Mouse (Mus musculus) left cerebral cortex, adult 2 months (tissue): ENCODE data around the gene Tmigd3. TPM values are rescaled to one million over a fixed set of nuclear protein-coding genes. Genes with fewer than 3 reads are reported as not detected.

Source experiments
- DNase-seq, 2 experiments: peaks; one replicate each; pipeline ENCODE4 v3.0.0; 2021 to 2022; ENCODE audit warnings: low spot score in 2 of 2, mixed read lengths in 1 of 2; ENCODE audit errors: extremely low spot score in 1 of 2
- H3K27ac ChIP-seq: fragments of 200-600 bp; 2 replicates; pipeline ENCODE4 v1.8.1; 2022
- H3K4me3 ChIP-seq: fragments of 200-600 bp; 2 replicates; pipeline ENCODE4 v1.8.1; 2022
- CTCF ChIP-seq: fragments of 200-600 bp; IDR thresholded peaks from 2 replicates; pipeline ENCODE4 v1.8.1; 2022; ENCODE audit warnings: antibody characterized with exemption, mild to moderate bottlenecking, moderate library complexity
- intact Hi-C: fragments of 180-260 bp; cut with DNase I; formaldehyde crosslinking; loops from one replicate; pipeline ENCODE4 v1.15.1; 2025
- total RNA-seq, 2 experiments: library from RNA; stranded (reverse); gene quantifications; 2 replicates each; pipeline ENCODE4 v1.2.3; 2021

Tmigd3 gene
- total RNA-seq, 2 experiments from 2014 or later: 0.75 TPM; not detected in 1

- H3K4me3 ChIP-seq: no peak overlapping the region
- DNase-seq: no peak
- intact Hi-C loops: no loop called here
- no peak overlapping the region for H3K27ac ChIP-seq
- no peak for TF ChIP-seq CTCF
These were observed 57.0 kb downstream of the Tmigd3 start for GRCm38 (mm10) chr3:105927561-105928194.

- H3K27ac ChIP-seq: no peak overlapping the region
- intact Hi-C loops: no loop called here
- no peak for TF ChIP-seq CTCF
- H3K4me3 ChIP-seq: no peak overlapping the region
- DNase-seq: no peak
These were observed 57.5 kb downstream of the Tmigd3 start for GRCm38 (mm10) chr3:105928195-105928569.

GRCm38 (mm10) chr3:105928781-105929180, 58.1 kb downstream of the Tmigd3 start:
- no peak overlapping the region for H3K4me3 ChIP-seq
- no peak for TF ChIP-seq CTCF
- DNase-seq: no peak
- intact Hi-C loops: no loop called here
- no peak overlapping the region for H3K27ac ChIP-seq

DNA sequence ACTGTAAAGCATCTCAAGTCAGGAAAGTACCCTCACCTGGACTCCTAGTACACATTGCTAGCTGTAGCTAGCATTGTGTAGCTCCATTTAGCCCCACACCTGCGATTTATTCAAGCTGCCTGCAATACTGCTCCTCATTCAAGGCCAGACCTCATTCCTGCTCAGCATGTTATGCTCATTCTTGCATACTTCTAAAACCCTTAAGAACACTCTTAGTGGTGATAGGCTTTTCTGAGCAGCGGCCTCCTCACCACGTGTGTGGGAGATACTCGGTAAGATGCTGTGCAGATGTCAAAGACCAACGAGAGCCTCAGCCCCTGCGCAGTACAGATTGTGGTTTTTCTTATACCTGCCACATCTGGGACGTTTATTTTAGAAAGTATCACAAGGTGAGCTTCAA, 59.1 kb downstream of the Tmigd3 start:
- no peak overlapping the region for H3K27ac ChIP-seq
- intact Hi-C loops: no loop called here
- no peak overlapping the region for H3K4me3 ChIP-seq
- DNase-seq: no peak
- no peak for TF ChIP-seq CTCF

DNA sequence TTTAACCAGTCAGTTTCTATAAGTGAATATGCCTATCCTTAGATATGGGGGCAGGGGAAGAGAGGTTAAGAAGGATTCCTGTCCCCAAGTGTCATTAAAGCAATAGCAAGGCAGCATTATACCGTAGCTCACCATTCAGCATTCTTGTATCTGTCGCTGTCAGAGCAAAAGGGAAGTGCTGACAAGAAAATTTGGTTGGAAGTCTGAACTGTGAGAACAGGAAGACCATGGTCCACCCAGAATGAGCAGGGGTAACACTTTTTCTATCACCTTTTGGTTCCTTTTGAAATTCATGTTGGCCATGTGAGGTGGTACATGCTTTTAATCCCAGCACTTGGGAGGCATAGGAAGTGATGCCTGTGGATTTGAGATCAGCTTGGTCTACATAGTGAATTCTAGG, 60.4 kb downstream of the Tmigd3 start:
- no peak for TF ChIP-seq CTCF
- Histone ChIP-seq H3K4me3 (no peak overlapping the region), H3K27ac (no peak overlapping the region)
- intact Hi-C loops: no loop called here
- no peak for DNase-seq

DNA sequence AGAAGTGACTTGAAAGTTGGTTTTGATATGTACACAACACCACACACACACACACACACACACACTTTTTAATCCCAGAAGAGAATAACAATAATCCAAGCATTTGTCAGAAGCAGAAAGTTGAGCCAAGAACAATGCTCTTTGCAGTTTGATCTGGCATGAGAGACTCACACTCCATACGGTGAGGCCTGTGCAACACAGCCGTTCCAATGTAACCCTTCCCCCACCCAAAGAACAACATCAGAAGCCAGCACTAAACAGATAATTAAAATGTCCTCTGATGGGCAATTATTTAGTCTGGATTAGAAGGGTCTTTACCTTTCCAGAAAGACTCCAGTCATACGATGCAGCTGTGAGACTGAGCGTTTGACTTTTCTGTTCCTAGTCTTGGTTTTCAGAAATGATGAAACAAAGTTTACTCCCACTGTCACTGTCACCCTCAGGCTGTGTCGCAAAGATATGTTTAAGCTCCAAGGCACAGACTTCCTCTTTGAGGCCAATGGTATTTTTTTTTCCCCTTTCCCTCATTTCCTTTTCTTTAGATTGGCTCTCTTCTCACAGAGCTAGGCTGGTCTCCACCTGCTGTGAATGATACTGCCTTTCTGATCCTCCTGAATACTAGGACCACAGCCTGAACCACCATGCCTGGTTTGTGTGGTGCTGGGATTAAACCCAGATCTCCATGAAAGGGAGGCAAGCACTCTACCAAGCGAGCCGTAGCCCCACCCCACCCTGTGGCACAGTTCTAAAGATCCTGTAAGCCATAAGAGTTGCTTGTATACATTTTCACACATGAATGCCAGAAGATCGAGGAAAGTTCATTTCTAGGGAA, 61.8 kb downstream of the Tmigd3 start, which contains the start of gene I830077J02Rik:
Gene I830077J02Rik (minus strand): TSS at position 425 of the 832 bp plus-strand sequence.
- no peak within 1 kb of the TSS for H3K27ac ChIP-seq
- intact Hi-C loops: no loop called here
- no peak for DNase-seq
- no peak for TF ChIP-seq CTCF
- no peak within 1 kb of the TSS for H3K4me3 ChIP-seq

DNA sequence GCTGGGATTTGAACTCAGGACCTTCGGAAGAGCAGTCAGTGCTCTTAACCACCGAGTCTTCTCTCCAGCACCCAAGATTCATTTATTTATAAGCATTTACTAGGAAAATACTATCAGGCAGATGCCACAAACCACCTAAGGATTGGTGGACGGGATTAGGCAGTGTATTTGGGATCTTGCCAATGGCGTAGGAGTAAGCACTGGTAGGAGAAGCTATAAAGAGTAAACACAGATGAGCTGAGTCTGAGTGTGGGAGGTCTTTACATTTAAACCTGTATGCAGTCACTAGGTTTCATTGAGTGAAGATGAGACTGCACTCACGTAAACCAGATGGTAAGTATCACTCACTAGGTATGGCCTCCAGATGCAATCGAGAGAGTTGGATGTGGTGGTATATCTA, 63.2 kb downstream of the Tmigd3 start:
- DNase-seq: no peak
- TF ChIP-seq CTCF: no peak
- intact Hi-C loops: no loop called here
- Histone ChIP-seq H3K4me3 (no peak overlapping the region), H3K27ac (no peak overlapping the region)

DNA sequence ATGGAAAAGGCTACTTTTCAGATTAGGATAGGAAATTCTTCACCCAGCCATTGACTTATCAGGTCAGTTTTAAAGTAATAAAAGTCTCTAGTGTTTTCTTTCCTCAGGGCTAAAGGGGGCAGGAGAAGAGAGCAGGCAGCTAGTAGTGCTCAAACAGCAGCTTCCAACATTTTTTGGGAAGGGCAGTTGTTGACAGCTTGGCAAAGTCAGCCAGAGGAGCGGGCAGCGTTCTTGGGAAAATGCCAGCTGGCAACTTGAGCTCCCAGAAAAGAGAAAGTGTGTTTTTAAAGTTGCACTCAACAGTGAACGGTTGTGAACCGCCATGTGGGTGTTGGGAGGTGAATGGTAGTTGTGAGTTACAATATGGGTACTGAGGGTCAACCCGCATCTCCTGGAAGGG, 64.3 kb downstream of the Tmigd3 start:
- intact Hi-C loops: no loop called here
- DNase-seq: no peak
- TF ChIP-seq CTCF: no peak
- Histone ChIP-seq H3K27ac (no peak overlapping the region), H3K4me3 (no peak overlapping the region)

DNA sequence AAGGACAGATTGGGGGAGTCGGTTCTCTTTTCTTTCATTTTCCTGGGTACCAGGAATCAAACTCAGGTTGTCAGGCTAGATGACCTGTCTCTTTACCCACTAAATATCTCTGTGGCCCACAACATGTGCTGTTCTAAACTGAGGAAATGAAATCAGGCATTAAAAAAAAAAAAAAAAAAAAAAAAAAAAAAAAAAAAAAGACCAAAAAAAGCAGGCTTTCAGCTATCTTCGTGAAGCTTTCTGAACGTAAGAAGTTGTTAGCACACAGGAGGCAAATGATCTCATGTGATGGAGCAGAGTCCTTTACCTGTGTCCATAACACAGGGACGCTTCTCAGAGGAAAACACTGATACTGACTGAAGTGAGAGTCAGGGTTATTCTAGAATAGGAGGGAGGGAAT, 65.4 kb downstream of the Tmigd3 start:
- Histone ChIP-seq H3K27ac (no peak overlapping the region), H3K4me3 (no peak overlapping the region)
- intact Hi-C loops: no loop called here
- no peak for DNase-seq
- no peak for TF ChIP-seq CTCF

DNA sequence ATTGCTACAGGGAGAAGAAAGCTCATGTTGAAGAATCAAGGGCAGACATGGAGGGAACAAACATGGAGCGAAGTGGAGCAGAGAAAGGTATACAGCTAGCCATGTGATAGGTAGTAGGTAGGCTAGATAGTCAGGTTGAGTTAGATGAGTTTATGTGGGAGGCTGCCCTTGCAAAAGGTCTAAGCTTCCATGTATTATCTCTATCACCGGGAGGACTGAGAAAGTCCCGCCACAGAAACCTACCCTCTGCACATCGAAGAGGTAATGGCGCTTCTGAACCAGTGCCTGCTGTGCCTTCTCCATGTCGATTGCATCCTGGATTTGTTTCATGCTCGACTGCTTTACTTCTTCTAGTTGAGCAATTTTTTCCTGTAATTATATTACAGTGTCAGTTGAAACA, 80.6 kb downstream of the Tmigd3 start:
- intact Hi-C loops: no loop called here
- TF ChIP-seq CTCF: no peak
- Histone ChIP-seq H3K4me3 (no peak overlapping the region), H3K27ac (no peak overlapping the region)
- no peak for DNase-seq

DNA sequence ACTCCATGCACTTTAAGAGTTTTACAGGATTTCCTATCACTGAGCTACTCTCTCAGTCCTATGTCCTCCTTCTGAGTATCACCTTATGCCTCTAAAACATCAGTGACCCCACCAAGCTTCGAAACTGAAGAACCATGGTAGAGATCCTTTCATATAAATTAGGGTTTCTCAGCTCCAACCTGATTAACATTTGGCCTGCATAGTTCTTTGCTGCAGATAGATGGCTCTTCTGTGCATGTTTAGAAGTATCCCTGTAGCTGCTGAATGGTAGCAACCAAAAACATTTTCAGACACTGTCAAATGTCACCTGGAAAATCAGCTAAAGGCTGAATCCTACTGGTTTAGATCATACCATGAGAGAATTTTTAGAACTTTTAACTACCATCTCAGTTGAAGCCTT, 86.5 kb downstream of the Tmigd3 start:
- no peak for DNase-seq
- peak overlapping the region; percentile 98 for H3K4me3 ChIP-seq
- TF ChIP-seq CTCF: peak; percentile 11
- H3K27ac ChIP-seq: no peak overlapping the region
- intact Hi-C loops: no loop called here

DNA sequence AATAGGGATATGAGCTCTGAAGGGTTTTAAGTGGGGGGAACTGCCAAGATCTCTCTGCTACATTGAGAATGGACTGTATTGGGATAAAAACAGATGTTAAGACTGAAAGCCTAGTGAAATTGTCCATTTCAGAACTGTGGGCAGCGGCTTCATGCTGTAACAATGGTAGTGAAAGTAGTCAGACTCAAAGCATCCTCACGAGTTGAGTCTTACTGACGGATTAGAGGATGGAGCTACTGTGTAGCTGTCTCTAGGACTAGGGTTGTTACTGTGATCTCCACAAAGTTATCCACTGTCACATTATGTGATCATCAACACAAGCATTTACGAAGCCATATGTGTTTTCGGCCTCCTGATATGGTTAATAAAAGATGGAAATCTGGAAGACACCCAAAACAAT, 87.5 kb downstream of the Tmigd3 start:
- no peak for DNase-seq
- no peak for TF ChIP-seq CTCF
- peak overlapping the region; percentile 98 for H3K27ac ChIP-seq
- peak overlapping the region; percentile 98 for H3K4me3 ChIP-seq
- intact Hi-C loops: loop anchor here (2.0 kb wide), 1 partner anchor 271 kb away; the partner anchor contains the start of gene Ddx20
